Mouse (Mus musculus) brain, embryonic 14.5 days (tissue): ENCODE results near the gene Bcl2l1.

Experiments used
- CTCF ChIP-seq: fragments of 200-500 bp; IDR thresholded peaks from 2 replicates; pipeline ENCODE4 v1.5.1; 2012; ENCODE audit warnings: inconsistent platforms, mild to moderate bottlenecking, moderate library complexity, borderline replicate concordance; ENCODE audit not compliant: insufficient read depth, insufficient read length; ENCODE audit errors: extremely low read depth
- POLR2A ChIP-seq: fragments of 200-500 bp; IDR thresholded peaks from 2 replicates; pipeline ENCODE4 v1.6.1; 2012; ENCODE audit warnings: mild to moderate bottlenecking, inconsistent platforms, borderline replicate concordance; ENCODE audit not compliant: poor library complexity, insufficient read depth, insufficient read length, severe bottlenecking; ENCODE audit errors: extremely low read depth

GRCm38 (mm10) chr2:152819926-152820325 is 11.6 kb downstream of the Bcl2l1 start:
- TF ChIP-seq POLR2A: no peak
- no peak for TF ChIP-seq CTCF
